Mouse (Mus musculus) heart, embryonic 14.5 days (tissue): Measurements from ENCODE around the gene Zbtb7a. TPM values are rescaled to one million over a fixed set of nuclear protein-coding genes. Genes with fewer than 3 reads are reported as not detected.

Source experiments
- ATAC-seq: fragments of 200-750 bp; cut with Nextera tagmentation; 2 replicates; pipeline ENCODE4 v1.8.0; 2017; ENCODE audit warnings: low read depth, moderate TSS enrichment; ENCODE audit not compliant: insufficient number of reproducible peaks, insufficient read depth, low FRiP score
- H3K27ac ChIP-seq, 2 experiments: fragments of 200-500 bp in 1 of 2; fragments of 300-500 bp in 1 of 2; sonication (generic) in 1 of 2; replicated peaks in 1 of 2; 2 replicates each; pipeline ENCODE4 v1.5.1; 2012 to 2014; ENCODE audit warnings: low read depth in 2 of 2, low read length in 2 of 2, control low read depth in 1 of 2, mild to moderate bottlenecking in 1 of 2, mixed read lengths in 1 of 2; ENCODE audit not compliant: control insufficient read depth in 1 of 2, insufficient read depth in 1 of 2
- H3K27me3 ChIP-seq: fragments of 300-500 bp; sonication (generic); 2 replicates; pipeline ENCODE4 v1.6.1; 2014; ENCODE audit warnings: mild to moderate bottlenecking, low read length, control low read depth; ENCODE audit not compliant: control insufficient read depth, insufficient read depth
- H3K36me3 ChIP-seq: fragments of 300-500 bp; sonication (generic); 2 replicates; pipeline ENCODE4 v1.6.1; 2014; ENCODE audit warnings: mild to moderate bottlenecking, control low read depth, low read length, mixed read lengths; ENCODE audit not compliant: control insufficient read depth, insufficient read depth
- H3K4me1 ChIP-seq, 2 experiments: fragments of 200-500 bp in 1 of 2; fragments of 300-500 bp in 1 of 2; sonication (generic) in 1 of 2; 2 replicates each; pipeline ENCODE4 v1.6.1; 2012 to 2014; ENCODE audit warnings: low read length in 2 of 2, control low read depth in 1 of 2, mixed read lengths in 1 of 2; ENCODE audit not compliant: control insufficient read depth in 2 of 2, insufficient read depth in 2 of 2
- H3K4me2 ChIP-seq: fragments of 300-500 bp; sonication (generic); 2 replicates; pipeline ENCODE4 v1.6.1; 2014; ENCODE audit warnings: mild to moderate bottlenecking, low read length
- H3K4me3 ChIP-seq, 2 experiments: fragments of 200-500 bp in 1 of 2; fragments of 300-500 bp in 1 of 2; sonication (generic) in 1 of 2; 2 replicates each; pipeline ENCODE4 v1.5.1; 2012 to 2014; ENCODE audit warnings: low read length in 2 of 2, mild to moderate bottlenecking in 2 of 2, control low read depth in 1 of 2, low read depth in 1 of 2, moderate library complexity in 1 of 2; ENCODE audit not compliant: control insufficient read depth in 1 of 2, insufficient read depth in 1 of 2
- H3K9ac ChIP-seq: fragments of 300-500 bp; sonication (generic); 2 replicates; pipeline ENCODE4 v1.6.1; 2014; ENCODE audit warnings: mild to moderate bottlenecking, low read length
- H3K9me3 ChIP-seq: fragments of 300-500 bp; sonication (generic); 2 replicates; pipeline ENCODE4 v1.6.1; 2016; ENCODE audit warnings: low read length, control low read depth; ENCODE audit not compliant: control insufficient read depth
- WGBS: fragments of 180-500 bp; shearing (Covaris S2); extraction: QIAGEN DNeasy Blood & Tissue Kit; methylation state at CpG from one replicate; pipeline ENCODE4 v1.1.7; 2014; 5-methylcytosine and 5-hydroxymethylcytosine counted together
- polyA plus RNA-seq: library from polyadenylated mRNA; unstranded; fragments of >200 nt; fragmentation: Nextera tagmentation; extraction: Ambion mirVana; gene quantifications from 2 replicates; pipeline ENCODE4 v1.2.1, GENCODE M21; 2014

The Zbtb7a gene
- polyA plus RNA-seq, 1 experiment from 2014 or later = 16.8 TPM

DNA sequence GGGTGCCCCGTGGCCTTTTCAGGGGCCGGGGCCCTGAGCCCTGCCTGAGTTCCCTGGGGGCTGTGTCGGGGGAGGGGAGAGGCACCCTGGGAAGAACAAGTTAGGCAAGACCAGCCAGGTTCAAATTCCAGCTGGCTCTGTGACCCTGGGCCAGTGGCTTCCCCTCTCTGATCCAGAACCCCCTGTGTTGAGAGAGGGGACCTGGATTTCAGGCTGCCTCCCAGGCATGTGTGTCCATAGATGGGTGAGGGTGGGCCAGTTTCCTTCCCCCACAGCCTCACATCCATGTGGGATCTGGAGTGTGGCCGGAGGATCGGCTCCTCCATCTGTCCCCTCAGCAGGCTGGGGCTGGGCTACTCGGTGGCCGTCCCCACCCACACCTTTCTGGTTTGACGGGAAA is 5.0 kb downstream of the Zbtb7a start:
- Histone ChIP-seq H3K9ac (peak overlapping the region; percentile 90), H3K4me1 (peaks cover 36 to 58% of the 10 kb centered on the region in 2 experiments), H3K9me3 (no peaks in the 10 kb centered on the region), H3K27ac (peak overlapping the region in 1 of 2 experiments; percentile 43; a peak in 2 of 4 replicates), H3K36me3 (peaks cover 23% of the 10 kb centered on the region), H3K4me3 (peak overlapping the region in 1 of 2 experiments; percentile 80; a peak in 1 of 4 replicates), H3K27me3 (no peaks in the 10 kb centered on the region), H3K4me2 (peak overlapping the region; percentile 94)
- no peak for ATAC-seq
- WGBS = 55% methylated on average over 8 of the region's 8 CpGs

DNA sequence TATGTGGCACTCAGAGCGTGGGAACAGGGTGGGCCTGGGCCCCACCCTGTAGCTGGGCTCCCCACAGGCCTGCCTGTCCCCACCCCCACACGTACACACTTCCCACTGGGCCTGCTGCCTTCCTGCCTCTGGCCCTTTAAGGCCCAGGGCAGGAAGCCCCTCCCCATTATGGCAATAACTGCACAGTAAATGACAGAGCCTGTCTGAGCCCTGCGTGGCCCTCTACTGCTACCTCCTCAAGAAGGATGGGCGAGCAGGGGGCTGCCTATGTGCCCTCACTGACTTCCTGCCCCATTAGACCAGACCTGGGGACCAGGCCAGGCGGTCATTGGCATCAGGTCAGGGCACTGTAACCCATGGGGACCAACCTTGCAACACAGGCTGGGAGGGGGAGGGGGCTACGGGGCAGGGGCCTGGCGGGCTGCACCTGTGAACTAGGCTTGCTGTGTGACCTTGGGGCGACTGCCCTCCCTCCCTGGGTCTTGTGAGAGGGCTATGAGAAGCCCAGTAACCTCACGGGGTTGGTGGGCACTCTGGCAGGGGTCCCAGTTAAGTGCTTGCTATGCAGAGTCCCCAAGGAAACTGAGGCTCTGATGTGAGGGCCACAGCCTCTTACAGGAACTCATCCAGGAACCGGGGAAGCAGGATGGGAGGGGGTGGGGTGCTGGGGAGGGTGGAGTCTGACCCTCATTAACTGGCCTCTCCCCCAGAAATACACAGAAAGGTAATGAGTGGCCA is 5.9 kb downstream of the Zbtb7a start:
- H3K9ac ChIP-seq = peak overlapping the region; percentile 90
- peak overlapping the region; percentile 14 to 80; a peak in 1 of 4 replicates for H3K4me3 ChIP-seq
- ATAC-seq = no peak
- H3K36me3 ChIP-seq = peaks cover 32% of the 10 kb centered on the region
- peaks cover 34 to 50% of the 10 kb centered on the region in 2 experiments for H3K4me1 ChIP-seq
- H3K9me3 ChIP-seq = no peaks in the 10 kb centered on the region
- WGBS = 54% methylated on average over 10 of the region's 10 CpGs
- no peaks in the 10 kb centered on the region for H3K27me3 ChIP-seq
- peak overlapping the region in 1 of 2 experiments; percentile 43; a peak in 2 of 4 replicates for H3K27ac ChIP-seq
- H3K4me2 ChIP-seq = peak overlapping the region; percentile 94

DNA sequence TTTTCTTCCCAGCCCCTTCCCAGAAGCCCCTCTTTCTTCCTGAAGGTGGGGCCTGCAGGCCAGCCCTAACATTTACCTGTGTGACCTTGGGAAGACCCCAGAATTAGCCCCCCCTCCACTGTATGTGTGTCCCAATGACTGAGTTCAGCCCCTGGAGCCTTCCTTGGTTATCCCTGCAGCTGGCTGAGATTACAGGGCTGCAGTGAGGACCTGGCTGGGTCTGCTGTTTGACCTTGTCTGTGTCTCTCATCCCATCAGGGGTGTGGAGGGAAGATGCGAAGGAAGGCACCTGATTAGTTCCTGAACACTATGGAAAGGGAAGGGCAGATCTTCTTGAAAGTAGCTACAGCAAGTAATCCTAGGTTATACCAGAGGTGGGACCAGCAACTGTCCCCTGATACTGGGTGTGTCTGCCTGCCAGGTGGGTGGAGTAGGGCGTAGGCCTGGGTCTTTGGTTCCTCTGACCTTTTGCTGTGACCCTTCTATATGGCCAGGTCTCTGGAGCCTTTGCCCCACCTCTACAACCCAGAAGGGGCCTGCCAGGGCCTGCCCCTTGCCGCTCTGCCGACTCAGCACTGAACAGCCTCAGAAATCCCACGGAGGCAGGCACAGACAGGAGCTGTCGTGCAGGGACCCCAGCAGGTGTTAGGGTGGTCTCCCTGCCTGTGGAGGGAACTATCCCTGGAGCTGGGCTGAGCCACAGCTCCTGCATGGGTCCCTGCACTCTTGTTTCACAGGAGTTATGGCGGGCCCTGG is 6.6 kb downstream of the Zbtb7a start:
- WGBS = 85% methylated on average over 7 of the region's 7 CpGs
- H3K4me3 ChIP-seq = no peak overlapping the region
- H3K4me1 ChIP-seq = peaks cover 34 to 50% of the 10 kb centered on the region in 2 experiments
- H3K9me3 ChIP-seq = no peaks in the 10 kb centered on the region
- peak overlapping the region; percentile 94; the same call in 1 of the 2 replicates for H3K4me2 ChIP-seq
- H3K27ac ChIP-seq = peak overlapping the region in 1 of 2 experiments; percentile 43; a peak in 2 of 4 replicates
- no peak for ATAC-seq
- H3K36me3 ChIP-seq = peaks cover 39% of the 10 kb centered on the region
- H3K9ac ChIP-seq = peak overlapping the region; percentile 90
- H3K27me3 ChIP-seq = no peaks in the 10 kb centered on the region

DNA sequence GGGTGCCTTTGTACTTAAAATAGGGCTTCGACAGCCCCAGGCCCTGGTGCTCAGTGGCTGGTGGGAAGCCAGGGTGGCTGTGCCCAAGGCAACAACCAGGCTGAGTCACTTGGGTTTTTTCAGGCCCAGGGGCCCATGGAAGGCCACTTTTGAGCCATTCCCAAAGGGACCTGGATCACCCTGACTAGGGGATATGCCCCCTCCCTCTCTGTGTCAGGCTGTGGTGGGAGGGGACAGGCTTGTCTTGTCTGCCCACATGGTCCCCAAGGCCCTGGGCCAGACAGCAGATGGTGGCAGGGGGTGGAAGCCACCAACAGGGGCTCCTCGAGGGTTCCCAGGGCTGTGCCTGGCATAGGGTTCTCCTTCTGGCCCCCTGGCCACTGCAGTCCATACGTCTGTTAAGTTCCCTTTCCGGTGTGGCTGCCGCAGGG is 7.5 kb downstream of the Zbtb7a start:
- Histone ChIP-seq H3K9ac (peak overlapping the region; percentile 57), H3K27ac (peak overlapping the region in 1 of 2 experiments; percentile 47; a peak in 1 of 4 replicates), H3K27me3 (no peaks in the 10 kb centered on the region), H3K36me3 (peaks cover 48% of the 10 kb centered on the region), H3K4me2 (no peak overlapping the region), H3K4me3 (no peak overlapping the region), H3K4me1 (peaks cover 34 to 50% of the 10 kb centered on the region in 2 experiments), H3K9me3 (no peaks in the 10 kb centered on the region)
- ATAC-seq = no peak
- 69% methylated on average over 5 of the region's 5 CpGs for WGBS

DNA sequence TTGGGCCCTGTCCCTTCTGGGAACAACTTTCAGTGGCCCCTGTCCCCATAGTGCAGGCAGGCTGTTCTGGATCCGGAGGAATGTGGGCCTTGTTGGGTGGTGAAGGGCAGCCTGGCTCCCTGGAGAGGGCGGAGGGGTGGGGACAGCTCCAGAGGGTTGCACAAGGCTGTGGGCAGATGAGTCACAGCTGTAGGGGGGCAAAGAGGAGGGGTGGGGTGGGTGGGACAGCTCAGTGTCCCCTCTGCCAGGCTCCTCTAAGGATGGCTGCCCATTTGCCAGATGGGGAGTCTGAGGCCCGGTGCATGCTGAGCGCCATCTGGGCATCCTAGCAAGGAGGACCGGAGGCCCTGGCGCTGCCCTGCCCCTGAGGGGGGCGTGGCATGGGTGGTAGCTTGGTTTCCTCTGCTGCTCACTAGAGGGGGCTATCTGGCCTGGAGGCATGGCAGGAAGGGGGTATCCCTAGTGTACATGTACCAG is 8.2 kb downstream of the Zbtb7a start:
- Histone ChIP-seq H3K27me3 (no peaks in the 10 kb centered on the region), H3K4me3 (no peak overlapping the region), H3K36me3 (peaks cover 55% of the 10 kb centered on the region), H3K9me3 (no peaks in the 10 kb centered on the region), H3K4me1 (peaks cover 34 to 50% of the 10 kb centered on the region in 2 experiments), H3K27ac (no peak overlapping the region; a peak in 1 of 4 replicates), H3K9ac (peak overlapping the region; percentile 57), H3K4me2 (no peak overlapping the region)
- 88% methylated on average over 7 of the region's 7 CpGs for WGBS
- no peak for ATAC-seq

DNA sequence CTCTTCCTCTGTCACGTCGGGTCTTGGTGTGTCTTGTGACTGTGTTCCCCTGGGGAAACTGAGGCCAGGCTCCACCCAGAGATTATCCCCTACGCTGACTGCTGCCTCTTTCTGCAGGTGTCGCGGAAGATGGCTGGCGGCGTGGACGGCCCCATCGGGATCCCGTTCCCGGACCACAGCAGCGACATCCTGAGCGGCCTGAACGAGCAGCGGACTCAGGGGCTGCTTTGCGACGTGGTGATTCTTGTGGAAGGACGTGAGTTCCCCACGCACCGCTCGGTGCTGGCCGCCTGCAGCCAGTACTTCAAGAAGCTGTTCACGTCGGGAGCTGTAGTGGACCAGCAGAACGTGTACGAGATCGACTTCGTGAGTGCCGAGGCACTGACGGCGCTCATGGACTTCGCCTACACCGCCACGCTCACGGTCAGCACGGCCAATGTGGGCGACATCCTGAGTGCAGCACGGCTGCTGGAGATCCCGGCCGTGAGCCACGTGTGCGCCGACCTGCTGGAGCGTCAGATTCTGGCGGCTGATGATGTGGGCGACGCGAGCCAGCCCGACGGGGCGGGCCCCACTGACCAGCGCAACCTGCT is 8.9 kb downstream of the Zbtb7a start:
- H3K4me3 ChIP-seq = no peak overlapping the region
- H3K4me2 ChIP-seq = no peak overlapping the region
- H3K4me1 ChIP-seq = peaks cover 31 to 44% of the 10 kb centered on the region in 2 experiments
- H3K9me3 ChIP-seq = no peaks in the 10 kb centered on the region
- 95% methylated on average over 52 of the region's 52 CpGs for WGBS
- no peak overlapping the region for H3K27ac ChIP-seq
- H3K27me3 ChIP-seq = no peaks in the 10 kb centered on the region
- no peak overlapping the region for H3K9ac ChIP-seq
- ATAC-seq = no peak
- peaks cover 62% of the 10 kb centered on the region for H3K36me3 ChIP-seq

DNA sequence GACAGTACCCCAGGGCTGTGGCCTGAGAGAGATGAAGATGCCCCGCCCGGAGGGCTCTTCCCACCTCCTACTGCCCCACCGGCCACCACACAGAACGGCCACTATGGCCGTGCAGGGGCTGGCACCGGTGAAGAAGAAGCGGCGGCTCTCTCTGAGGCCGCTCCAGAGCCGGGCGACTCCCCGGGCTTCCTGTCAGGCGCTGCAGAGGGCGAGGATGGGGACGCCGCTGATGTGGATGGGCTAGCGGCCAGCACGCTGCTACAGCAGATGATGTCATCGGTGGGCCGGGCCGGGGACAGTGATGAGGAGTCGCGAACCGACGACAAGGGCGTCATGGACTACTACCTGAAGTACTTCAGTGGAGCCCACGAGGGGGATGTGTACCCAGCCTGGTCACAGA is 9.6 kb downstream of the Zbtb7a start:
- H3K27ac ChIP-seq = no peak overlapping the region
- H3K4me2 ChIP-seq = no peak overlapping the region
- H3K9ac ChIP-seq = no peak overlapping the region
- H3K9me3 ChIP-seq = no peaks in the 10 kb centered on the region
- no peak for ATAC-seq
- H3K36me3 ChIP-seq = peaks cover 69% of the 10 kb centered on the region
- 90% methylated on average over 24 of the region's 27 CpGs for WGBS
- H3K27me3 ChIP-seq = no peaks in the 10 kb centered on the region
- H3K4me1 ChIP-seq = peaks cover 24 to 37% of the 10 kb centered on the region in 2 experiments
- no peak overlapping the region for H3K4me3 ChIP-seq
